In the genomic region with DNA sequence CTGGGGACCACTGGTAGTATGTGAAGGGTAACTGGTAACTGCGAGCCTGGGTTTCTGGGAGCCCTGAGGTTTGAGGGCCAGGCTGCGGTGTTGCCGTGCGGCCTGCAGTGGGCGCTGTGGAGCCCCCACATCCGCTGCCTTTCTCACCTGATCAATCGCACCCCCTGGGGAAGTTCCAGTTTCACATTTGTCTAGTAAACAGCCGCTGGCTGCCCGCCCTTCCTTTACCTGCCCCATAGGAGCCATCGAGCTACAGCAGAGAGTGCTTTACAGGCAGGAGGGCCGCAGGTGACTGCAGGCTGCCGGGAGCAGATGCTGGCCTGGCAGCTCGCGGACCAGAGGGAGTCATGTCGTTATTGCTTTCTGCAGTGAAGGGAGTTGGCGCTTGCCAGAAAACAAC, we compare ENCODE assay signal across 8 mouse cellular contexts.
DNase-seq lines count a peak whose midpoint lies in the region; ATAC-seq and TF ChIP-seq lines count a peak whose summit lies in the region.

No protein-coding gene starts in this region.

- peak overlapping the region; percentile 42 for H3K9ac ChIP-seq in heart, embryonic 15.5 days
- no peak overlapping the region for H3K9ac ChIP-seq in liver, embryonic 14.5 days (replicated peaks)
- H3K9ac ChIP-seq in stomach, postnatal 0 days (ENCODE audit: low read length), result peak overlapping the region; percentile 55; the same call in 1 of the 2 replicates

- TF ChIP-seq CTCF in embryonic fibroblast, embryonic 13.5 days (IDR thresholded peaks at IDR 0.05; ENCODE audit: borderline replicate concordance, insufficient read depth, low read length), result peak; percentile 61
- peak; percentile 86 for TF ChIP-seq CTCF in liver, embryonic 14.5 days (IDR thresholded peaks at IDR 0.05; ENCODE audit: low read depth)
- TF ChIP-seq CTCF in stomach, postnatal 0 days (IDR thresholded peaks at IDR 0.05; ENCODE audit: low read depth), result peak; percentile 90

- H3K4me1 ChIP-seq in embryonic fibroblast, embryonic 13.5 days (ENCODE audit: control insufficient read depth, insufficient read depth, low read length), result no peaks in the 10 kb centered on the region
- peaks cover 10% of the 10 kb centered on the region for H3K4me1 ChIP-seq in heart, embryonic 15.5 days (replicated peaks)
- H3K4me1 ChIP-seq in liver, embryonic 14.5 days (replicated peaks; ENCODE audit: control insufficient read depth in 2 of 2, insufficient read depth in 2 of 2, low read length in 1 of 2), result no peaks in the 10 kb centered on the region
- no peaks in the 10 kb centered on the region for H3K4me1 ChIP-seq in stomach, postnatal 0 days (replicated peaks; ENCODE audit: control insufficient read depth, insufficient read depth)

- no peak for TF ChIP-seq POLR2A in embryonic fibroblast, embryonic 13.5 days (IDR thresholded peaks at IDR 0.05; ENCODE audit: low read depth, low read length)

- no peak overlapping the region for H3K27ac ChIP-seq in embryonic fibroblast, embryonic 13.5 days (ENCODE audit: insufficient read depth, low read length)
- H3K27ac ChIP-seq in heart, embryonic 15.5 days, result no peak overlapping the region
- H3K27ac ChIP-seq in liver, embryonic 14.5 days, result no peak overlapping the region
- no peak overlapping the region for H3K27ac ChIP-seq in stomach, postnatal 0 days (replicated peaks)

- H3K4me2 ChIP-seq in heart, embryonic 15.5 days, result peak overlapping the region; percentile 61
- peak overlapping the region; percentile 57 for H3K4me2 ChIP-seq in liver, embryonic 14.5 days (ENCODE audit: low read depth)
- peak overlapping the region; percentile 59 for H3K4me2 ChIP-seq in stomach, postnatal 0 days (replicated peaks; ENCODE audit: low read depth)

- no peaks in the 10 kb centered on the region for H3K9me3 ChIP-seq in heart, embryonic 15.5 days (replicated peaks)
- no peaks in the 10 kb centered on the region for H3K9me3 ChIP-seq in liver, embryonic 14.5 days (ENCODE audit: control insufficient read depth, low read length)
- no peaks in the 10 kb centered on the region for H3K9me3 ChIP-seq in stomach, postnatal 0 days (ENCODE audit: control insufficient read depth, low read length)

- 10% methylated on average over 16 of the region's 16 CpGs for whole genome bisulfite sequencing in heart, embryonic 15.5 days
- 4% methylated on average over 16 of the region's 16 CpGs for WGBS in liver, embryonic 14.5 days (ENCODE audit: insufficient replicate concordance)
- WGBS in stomach, postnatal 0 days, result 9% methylated on average over 16 of the region's 16 CpGs

- no peaks in the 10 kb centered on the region for H3K36me3 ChIP-seq in heart, embryonic 15.5 days
- no peaks in the 10 kb centered on the region for H3K36me3 ChIP-seq in liver, embryonic 14.5 days (replicated peaks; ENCODE audit: control insufficient read depth, insufficient read depth, low read depth)
- H3K36me3 ChIP-seq in stomach, postnatal 0 days (ENCODE audit: control insufficient read depth, insufficient read depth, low read length), result no peaks in the 10 kb centered on the region

- H3K4me3 ChIP-seq in embryonic fibroblast, embryonic 13.5 days (ENCODE audit: insufficient read depth, low read length), result no peak overlapping the region
- peak overlapping the region; percentile 44 for H3K4me3 ChIP-seq in heart, embryonic 15.5 days
- peak overlapping the region; percentile 34 to 41 for H3K4me3 ChIP-seq in liver, embryonic 14.5 days (ENCODE audit: insufficient read depth in 1 of 2, low read depth in 2 of 2, low read length in 2 of 2)
- peak overlapping the region; percentile 32; the same call in 1 of the 2 replicates for H3K4me3 ChIP-seq in stomach, postnatal 0 days (ENCODE audit: low read depth, low read length)

- peaks cover 72% of the 10 kb centered on the region for H3K27me3 ChIP-seq in heart, embryonic 15.5 days
- no peaks in the 10 kb centered on the region; the same call in 1 of the 2 replicates for H3K27me3 ChIP-seq in liver, embryonic 14.5 days (ENCODE audit: control insufficient read depth, insufficient read depth, low read length)
- no peaks in the 10 kb centered on the region for H3K27me3 ChIP-seq in stomach, postnatal 0 days (ENCODE audit: control insufficient read depth, insufficient read depth, low read length)

- no peak for TF ChIP-seq EP300 in liver, embryonic 14.5 days (IDR thresholded peaks at IDR 0.05; ENCODE audit: low read depth)
- no peak for TF ChIP-seq EP300 in stomach, postnatal 0 days (optimal IDR thresholded peaks at IDR 0.05)

- peak; percentile 93 for DNase-seq in CD4-positive, CD25-positive, alpha-beta regulatory T cell, adult 2 months (ENCODE audit: low read depth, low spot score)
- peak; percentile 65 for DNase-seq in brain, adult 2 months (ENCODE audit: low read depth, low spot score)
- DNase-seq in kidney, postnatal 10 days, result peak; percentile 75
- peak in 1 of 3 experiments; percentile 14 for DNase-seq in liver, embryonic 14.5 days (ENCODE audit: low read depth in 3 of 3, low spot score in 3 of 3)
- peak; percentile 86 to 90 for DNase-seq in natural killer cell, adult 2 months (ENCODE audit: low spot score in 2 of 2)
- peak; percentile 82 for DNase-seq in stomach, postnatal 0 days (ENCODE audit: low spot score)

- no peak for ATAC-seq in heart, embryonic 15.5 days (replicated peaks; ENCODE audit: insufficient number of reproducible peaks, insufficient read depth, low FRiP score, low read depth)
- no peak for ATAC-seq in liver, embryonic 14.5 days (ENCODE audit: insufficient read depth)
- peak; percentile 68 for ATAC-seq in stomach, postnatal 0 days (ENCODE audit: low FRiP score, low TSS enrichment)
